Mouse (Mus musculus): Measurements from ENCODE around the gene Frmpd1.

DNA sequence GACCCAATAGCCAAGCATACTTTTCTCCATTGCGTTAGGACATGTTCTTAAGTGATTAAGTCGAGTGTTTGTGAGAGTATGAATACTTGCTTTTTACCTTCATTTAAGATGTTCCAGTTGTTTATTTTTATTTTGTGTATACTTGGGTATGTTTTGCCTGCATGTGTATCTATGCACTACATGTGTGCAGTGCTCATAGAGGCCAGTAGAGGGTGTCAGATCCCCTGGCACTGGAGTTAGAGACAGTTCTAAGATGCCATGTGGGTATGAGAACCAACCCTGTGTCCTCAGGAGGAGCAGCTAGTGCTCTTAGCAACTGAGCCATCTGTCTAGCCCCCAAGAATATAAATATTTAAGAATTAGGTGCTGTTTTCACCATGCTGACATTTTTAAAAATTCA is 37.7 kb downstream of the Frmpd1 start:
- peak in 1 of 2 experiments; percentile 29; a peak in 2 of 4 replicates for TF ChIP-seq CTCF (conservative IDR thresholded peaks at IDR 0.05 in 1 of 2, IDR thresholded peaks at IDR 0.05 in 1 of 2; ENCODE audit: low read depth in 2 of 2, low read length in 2 of 2)
- TF ChIP-seq POLR2A (IDR thresholded peaks at IDR 0.05; ENCODE audit: low read depth, low read length) = no peak
- no peak for TF ChIP-seq NRF1 (IDR thresholded peaks at IDR 0.05; ENCODE audit: low read depth, low read length)
- TF ChIP-seq KAT2A (IDR thresholded peaks at IDR 0.05; ENCODE audit: insufficient replicate concordance, low read length) = no peak
- TF ChIP-seq ZNF384 (IDR thresholded peaks at IDR 0.05; ENCODE audit: low read depth, low read length) = no peak
- TF ChIP-seq TCF12 (IDR thresholded peaks at IDR 0.05; ENCODE audit: low read depth, low read length) = no peak
- no peak for TF ChIP-seq MAX (IDR thresholded peaks at IDR 0.05; ENCODE audit: low read length)
- TF ChIP-seq SIN3A (IDR thresholded peaks at IDR 0.05; ENCODE audit: low read length) = no peak
- no peak for TF ChIP-seq MAFK (IDR thresholded peaks at IDR 0.05; ENCODE audit: insufficient replicate concordance, low read length)
- no peak for TF ChIP-seq ZKSCAN1 (IDR thresholded peaks at IDR 0.05; ENCODE audit: borderline replicate concordance, low read depth, low read length)
- TF ChIP-seq JUND (conservative IDR thresholded peaks at IDR 0.05; ENCODE audit: low read depth, low read length) = no peak
- no peak for TF ChIP-seq USF2 (conservative IDR thresholded peaks at IDR 0.05; ENCODE audit: low read depth, low read length)
- no peak for TF ChIP-seq EP300 (IDR thresholded peaks at IDR 0.05; ENCODE audit: low read length)

Measured in CH12.LX (cell line).